Mouse (Mus musculus): ENCODE data around the gene Ccl27b.
"Not testable (repeated sequence)": the region's sequence is repeated elsewhere in the genome, so short reads cannot be mapped to it uniquely, and the experiment has no call there.

The Ccl27b gene

DNA sequence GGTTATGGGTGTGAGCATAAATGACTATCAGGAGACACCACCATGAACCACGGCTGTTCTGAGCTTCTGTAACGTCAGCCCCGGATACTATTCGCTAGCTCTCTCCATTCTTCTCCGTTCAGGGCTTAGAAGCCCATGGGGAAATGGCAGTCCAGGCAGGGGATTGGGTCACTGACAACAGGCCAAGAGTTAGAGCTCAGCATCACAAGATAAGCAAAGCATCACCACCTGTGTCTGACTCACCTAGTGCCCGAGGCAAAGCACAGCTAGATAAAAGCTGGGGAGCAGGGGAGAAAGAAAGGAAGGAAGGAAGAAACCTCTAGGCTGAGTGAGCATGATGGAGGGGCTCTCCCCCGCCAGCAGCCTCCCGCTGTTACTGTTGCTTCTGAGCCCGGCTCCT is at the start of gene Ccl27b:
Ccl27b (plus strand) TSS at position 301 of the 400 bp plus-strand sequence.
- not testable (repeated sequence) for DNase-seq (ENCODE audit: low read depth)

DNA sequence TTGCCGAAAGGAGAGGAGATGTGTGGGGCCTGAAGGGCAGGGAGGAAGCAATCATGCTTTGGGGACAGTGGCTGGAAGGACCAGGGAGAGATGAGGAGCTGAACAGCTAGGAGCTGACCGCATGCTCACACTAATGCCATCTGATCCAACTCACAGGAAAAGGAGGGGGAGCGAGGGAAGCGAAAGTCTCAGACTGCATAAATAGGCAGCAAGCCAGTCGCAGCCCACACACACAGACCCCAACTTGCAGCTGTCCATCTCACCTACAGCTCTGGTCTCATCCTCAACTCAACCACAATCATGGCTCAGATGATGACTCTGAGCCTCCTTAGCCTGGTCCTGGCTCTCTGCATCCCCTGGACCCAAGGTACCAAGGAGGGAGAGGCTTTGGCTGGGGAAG is 43.2 kb upstream of the Ccl27b start, which contains the start of gene Gm10591:
Gm10591 (plus strand) TSS at position 301 of the 400 bp plus-strand sequence.
- DNase-seq (ENCODE audit: low read depth), result not testable (repeated sequence)

DNA sequence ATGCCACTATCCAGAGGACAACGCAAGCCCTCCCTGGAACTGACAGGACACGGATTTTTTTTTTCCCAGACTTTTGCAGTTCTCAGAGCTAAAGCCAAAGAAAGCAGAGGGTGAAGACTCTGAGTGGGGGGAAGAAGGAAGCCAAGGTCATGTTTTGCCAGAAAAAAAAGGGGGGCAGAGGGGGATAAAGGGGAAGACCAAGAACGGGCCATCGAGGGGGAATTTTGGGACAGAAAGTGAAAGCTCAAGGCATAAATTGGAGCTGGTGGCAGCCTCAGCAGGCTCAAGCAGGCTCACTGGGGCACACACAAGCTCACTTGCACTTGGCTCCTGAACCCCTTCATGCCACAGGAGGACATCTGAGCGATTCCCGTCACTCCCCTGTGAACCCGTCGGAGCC is 25.6 kb upstream of the Ccl27b start, which contains the start of gene Gm2564:
Gm2564 (plus strand) TSS at position 301 of the 400 bp plus-strand sequence.
- not testable (repeated sequence) for DNase-seq (ENCODE audit: low read depth)

DNA sequence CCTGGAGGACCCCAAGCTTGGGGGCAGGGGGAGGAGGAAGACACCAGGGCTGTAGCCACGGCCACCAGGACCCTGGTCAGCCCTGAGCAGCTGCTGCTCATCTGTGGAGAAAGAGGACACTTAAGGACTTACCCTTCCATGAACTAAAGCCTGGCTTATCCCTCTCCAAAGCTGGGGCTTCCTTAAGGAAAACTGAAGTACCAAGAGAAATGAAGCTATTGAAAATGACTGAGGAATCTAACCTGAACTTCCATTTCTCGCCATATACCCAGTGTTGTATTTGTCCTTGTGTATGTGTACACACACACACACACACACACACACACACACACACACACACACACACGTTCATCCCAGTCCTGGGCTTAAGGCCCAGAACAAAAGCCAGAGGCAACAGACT is 6.7 kb downstream of the Ccl27b start, which contains the start of gene Il11ra2:
Il11ra2 (minus strand) TSS at position 101 of the 400 bp plus-strand sequence.
- not testable (repeated sequence) for DNase-seq (ENCODE audit: low read depth)

DNA sequence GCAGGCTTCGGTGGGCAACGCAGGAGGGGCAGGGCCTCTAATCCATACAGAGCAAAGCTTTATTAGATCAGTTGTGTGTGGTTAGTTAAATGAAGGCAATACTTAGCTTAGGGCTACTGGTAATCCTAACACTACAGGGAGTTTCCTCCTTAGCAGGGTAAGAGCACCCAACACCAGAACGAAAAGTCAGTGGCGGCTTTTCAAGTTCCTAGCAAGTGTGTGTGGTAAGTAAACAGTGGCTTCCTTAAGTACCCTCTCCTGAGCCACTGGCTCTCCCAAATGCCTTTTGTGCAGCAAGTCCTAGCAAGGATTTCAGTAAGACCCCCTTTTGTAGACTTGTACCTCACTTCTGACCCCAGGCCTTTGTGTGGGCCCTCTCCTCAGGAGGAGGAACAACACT is 20.4 kb downstream of the Ccl27b start:
- not testable (repeated sequence) for DNase-seq (ENCODE audit: low read depth)

DNA sequence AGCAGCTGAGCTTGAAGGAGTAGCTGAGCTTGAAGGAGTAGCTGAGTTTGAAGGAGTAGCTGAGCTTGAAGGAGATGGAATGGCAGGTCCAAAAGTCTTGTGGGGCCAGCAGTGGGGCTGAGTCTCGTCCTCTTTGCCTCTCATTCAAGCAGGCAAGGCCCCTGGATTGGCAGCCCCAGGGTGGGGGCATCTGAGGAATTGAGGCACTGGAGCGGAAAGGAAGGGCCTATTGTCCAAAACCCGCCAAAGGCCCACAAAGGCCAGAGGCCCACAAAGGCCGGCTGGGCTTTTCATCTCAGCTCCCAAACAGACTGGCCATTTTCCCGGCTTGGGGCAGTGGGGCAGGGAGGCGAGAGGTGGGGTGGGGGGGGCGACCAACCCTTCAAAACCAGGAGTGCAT is 24.3 kb downstream of the Ccl27b start:
- not testable (repeated sequence) for DNase-seq (ENCODE audit: low read depth)

DNA sequence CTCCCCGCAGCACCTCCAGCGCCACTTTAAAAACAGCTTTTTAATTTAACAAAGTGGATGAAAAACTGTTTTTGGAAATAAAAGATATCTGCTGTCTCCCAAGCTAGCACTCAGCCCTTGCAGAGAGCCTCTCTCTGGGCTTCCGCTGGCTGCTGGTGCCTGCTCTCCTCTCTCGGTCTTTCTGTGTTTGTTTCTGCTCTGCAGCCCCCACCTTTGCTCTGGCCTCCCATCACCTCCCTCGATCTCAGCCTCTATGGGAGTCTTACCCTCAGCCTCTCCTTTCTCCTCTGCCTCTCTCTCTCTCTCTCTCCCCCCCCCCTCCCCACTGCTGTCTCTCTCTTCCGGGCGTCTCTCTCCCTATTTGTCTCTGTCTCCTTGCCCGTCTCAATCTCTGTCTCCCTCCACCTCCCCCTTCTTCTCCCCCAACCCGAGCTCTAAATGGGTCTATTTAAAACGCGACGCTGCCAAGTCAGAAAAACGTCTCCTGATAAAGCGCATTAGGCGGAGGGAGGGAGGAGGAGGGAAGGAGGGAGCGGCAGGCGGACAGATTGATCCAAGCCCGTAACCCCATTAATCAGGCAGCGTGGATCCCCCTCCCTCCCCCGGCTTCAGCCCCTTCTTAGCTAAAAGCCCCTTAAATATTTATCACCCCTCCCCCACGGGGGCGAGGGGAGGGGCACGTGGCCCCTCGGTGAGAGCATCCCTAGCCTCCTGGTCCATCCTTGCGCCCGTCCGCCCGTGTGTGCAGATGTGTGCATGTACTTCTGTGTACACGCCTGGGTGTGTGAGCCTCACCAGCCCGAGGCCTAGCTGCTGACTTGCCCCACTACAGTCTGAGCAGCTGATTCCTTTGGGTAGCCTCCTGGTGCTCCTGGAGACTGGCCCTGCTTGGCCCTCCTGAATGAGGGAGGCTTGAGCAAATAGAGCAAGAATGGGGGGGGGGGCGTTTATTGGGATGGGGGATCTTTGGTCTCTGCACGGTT is 25.6 kb downstream of the Ccl27b start:
- DNase-seq (ENCODE audit: low read depth), result not testable (repeated sequence)

DNA sequence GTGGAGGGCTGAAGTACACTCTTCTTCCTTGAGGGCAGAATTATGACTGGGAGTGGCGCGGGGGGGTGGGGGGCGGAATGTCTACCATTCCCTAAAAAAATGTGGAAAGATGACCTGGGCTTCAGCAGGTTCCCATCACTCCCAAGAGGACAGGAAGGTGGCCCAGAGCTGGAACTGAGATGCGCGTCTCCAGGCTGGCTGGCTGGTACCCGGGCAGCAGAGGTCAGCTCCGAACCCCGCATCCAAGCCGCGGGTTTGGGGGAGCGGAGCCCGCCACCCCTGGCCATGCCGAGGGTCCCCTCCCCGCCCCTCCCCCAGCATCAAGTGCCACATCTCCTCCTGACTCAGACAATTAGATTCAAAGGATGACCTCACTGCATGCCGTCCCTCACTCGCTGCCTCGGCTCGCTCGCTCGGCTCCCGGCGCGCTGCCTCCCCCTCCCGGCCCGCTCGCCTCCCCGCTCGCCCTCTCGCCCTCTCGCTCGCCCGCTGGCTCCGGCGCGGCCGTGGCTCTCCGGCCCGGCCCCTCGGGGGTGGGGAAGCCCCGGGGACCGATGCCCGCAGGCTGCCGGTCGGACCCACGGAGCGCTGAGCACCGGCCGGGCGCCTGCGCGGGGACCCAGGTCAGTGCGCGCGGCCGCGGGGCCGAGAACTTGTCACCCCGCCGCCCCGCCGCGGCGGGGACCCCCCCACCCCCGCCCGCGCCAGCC is 26.6 kb downstream of the Ccl27b start:
- DNase-seq (ENCODE audit: low read depth), result not testable (repeated sequence)

DNA sequence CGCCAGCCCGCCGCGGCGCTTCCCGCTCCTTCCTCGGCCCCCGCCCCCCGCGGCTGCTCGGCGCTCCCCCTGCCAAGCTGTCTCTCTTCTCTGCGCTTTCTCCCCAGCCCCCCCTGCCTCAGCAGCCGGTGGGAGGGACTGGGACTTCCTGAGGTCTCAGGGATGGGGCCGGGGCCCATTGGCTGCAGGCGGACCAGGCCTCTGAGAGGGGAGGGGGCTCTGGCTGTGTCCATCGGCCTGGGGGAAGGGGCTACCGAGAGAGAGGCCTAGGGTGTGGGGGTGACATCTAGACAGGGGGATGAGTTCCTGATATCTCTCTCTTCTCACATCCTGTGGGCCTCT is 27.1 kb downstream of the Ccl27b start:
- not testable (repeated sequence) for DNase-seq (ENCODE audit: low read depth)
